Mouse (Mus musculus) liver, postnatal 0 days (tissue): ENCODE results near the gene Fam133b.

Source experiments
- CTCF ChIP-seq: sonication (generic); IDR thresholded peaks from 2 replicates; pipeline ENCODE4 v1.5.1; 2016; ENCODE audit warnings: antibody characterized with exemption, low read depth
- EP300 ChIP-seq: IDR thresholded peaks from 2 replicates; pipeline ENCODE4 v1.6.1; 2016; ENCODE audit warnings: antibody characterized with exemption, low read depth, mild to moderate bottlenecking

- no peak for TF ChIP-seq CTCF
- no peak for TF ChIP-seq EP300
Observed at GRCm38 (mm10) chr5:3541871-3542270, 1.8 kb upstream of the Fam133b start.
